Mouse (Mus musculus) MEL-GATA-1-ER (cell line): Measurements from ENCODE around the gene Tspan4.

Experiments used
- DNase-seq: peaks from one replicate; pipeline ENCODE4 v3.0.0-alpha.2; 2012; ENCODE audit warnings: low read depth; ENCODE audit errors: extremely low read depth

Gene Tspan4

DNA sequence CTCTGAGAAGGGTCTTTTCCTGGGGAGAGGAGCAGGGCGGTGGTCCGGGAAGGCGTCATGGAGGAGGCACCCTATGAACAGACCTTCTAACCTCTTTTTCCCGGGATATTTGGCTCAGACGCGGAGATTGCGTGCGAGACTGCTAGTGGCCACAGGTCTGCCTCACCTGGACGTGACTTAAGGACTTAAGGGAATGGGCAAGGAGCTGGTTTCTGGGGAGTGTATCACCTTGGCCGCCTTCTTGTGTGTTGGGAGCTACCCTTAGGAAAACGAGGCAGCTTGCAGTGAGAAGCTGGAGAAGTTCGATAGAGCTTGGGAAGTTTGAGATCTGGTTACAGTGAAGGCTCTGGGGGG is 742 bp downstream of the Tspan4 start:
- DNase-seq = no peak

DNA sequence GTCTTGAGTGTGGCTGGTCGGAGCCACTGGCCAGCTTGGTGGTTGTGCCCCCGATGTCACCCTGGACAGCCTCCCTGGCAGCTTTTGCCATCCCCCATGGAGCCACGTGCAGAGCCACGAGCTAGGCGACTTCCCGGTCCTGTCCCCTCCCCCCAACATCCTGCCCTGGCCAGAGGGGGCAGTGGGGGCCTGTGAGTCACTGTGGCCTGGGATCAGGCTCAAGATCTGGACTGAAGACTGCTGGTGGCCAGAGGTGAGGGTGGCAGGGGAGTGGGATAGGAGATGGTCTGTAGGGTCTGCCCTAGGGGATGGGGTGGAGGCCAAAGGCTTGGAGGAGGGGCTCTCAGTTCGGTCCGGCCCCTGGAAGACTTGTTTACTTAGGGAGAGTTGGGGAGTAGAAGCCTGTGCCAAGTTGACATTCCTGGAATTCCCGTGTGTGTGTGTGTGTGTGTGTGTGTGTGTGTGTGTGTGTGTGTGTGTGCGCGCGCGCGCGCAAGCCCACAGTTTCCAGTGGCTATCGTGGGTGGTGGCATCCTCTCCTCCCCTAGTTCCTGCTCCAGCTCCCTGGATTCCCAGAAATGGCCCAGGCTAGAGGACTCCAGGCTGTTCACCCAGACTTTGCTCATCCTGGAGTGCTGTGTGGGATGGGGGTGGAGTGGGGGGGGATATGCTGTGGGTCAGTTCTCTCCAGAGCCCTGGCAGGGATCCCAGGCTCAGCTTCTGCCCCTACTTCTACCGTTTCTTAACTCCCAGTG is 1.4 kb downstream of the Tspan4 start:
- no peak for DNase-seq

DNA sequence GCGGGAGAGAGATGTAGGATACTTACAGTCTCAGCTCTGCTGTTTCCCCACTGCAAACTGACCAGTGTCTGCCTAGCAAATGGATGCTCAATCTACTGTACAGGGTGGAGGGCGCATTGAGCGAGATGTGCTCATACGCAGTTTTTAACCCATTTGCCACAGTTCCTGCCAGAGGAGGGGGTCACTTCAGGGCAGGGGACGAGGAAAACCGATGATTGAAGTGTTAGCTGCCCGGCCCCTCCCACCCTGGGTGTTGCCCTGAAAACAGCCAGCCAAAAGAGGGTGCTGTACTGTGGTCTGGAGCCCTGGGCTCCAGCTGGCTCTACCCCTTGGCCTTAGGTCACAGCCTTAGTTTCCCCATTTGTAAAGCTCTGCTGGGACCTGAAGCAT is 1.9 kb downstream of the Tspan4 start:
- DNase-seq = no peak

DNA sequence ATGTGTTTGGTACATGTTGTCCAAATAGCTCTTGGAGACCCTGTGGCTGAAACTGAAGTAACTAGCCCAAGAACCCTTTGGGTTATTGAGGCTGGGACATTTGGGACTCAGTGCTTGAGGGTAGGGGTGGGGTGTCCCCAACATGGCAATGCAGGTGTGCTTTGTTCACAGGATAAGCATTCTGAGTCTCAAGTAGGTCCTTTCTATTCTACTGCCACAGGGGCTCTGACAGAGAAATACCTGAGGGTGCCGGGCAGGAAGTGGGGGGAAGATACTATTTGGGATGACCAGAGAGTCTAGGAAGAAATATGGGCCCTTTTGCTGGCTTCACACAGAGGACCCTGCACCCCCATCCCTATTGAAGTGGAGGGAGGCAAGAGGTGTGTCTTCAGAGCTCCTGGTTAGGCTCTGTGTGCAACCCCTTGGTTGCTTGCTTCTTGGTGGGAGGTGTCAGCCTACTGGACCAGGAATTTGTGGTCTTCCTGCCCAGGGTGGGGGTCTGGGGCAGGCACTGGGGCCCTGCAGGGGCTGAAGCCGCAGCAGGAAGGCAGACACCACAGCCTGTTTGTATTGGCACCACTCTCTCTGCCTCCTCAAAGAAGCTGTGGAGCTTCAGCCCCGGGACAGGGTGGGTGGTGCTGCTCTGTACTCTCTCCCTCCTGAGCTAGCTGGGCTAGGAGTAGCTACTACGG is 2.7 kb downstream of the Tspan4 start:
- no peak for DNase-seq

DNA sequence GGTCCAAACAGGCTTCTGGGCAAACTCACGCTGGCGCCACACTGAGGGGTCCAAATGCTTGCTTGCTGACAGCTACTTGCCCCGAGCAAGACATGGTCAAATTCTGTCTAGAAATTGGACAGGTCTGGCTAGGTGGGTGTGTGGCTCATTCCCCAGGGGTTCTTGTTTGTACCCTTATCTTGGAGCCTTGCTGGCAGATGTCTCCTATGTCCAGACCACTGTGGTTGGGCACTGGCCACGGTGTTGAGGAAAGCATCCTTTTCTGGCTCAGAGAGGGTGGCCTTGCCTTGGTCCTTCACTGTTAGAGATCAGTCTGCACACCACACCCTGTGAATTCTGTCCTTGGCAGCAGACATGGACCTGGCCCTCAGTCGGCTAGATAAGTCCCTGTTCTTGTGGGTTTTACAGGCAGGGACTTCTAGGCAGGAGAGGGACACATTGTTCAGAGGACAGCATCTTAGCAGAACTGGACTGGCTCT is 3.3 kb downstream of the Tspan4 start:
- no peak for DNase-seq

DNA sequence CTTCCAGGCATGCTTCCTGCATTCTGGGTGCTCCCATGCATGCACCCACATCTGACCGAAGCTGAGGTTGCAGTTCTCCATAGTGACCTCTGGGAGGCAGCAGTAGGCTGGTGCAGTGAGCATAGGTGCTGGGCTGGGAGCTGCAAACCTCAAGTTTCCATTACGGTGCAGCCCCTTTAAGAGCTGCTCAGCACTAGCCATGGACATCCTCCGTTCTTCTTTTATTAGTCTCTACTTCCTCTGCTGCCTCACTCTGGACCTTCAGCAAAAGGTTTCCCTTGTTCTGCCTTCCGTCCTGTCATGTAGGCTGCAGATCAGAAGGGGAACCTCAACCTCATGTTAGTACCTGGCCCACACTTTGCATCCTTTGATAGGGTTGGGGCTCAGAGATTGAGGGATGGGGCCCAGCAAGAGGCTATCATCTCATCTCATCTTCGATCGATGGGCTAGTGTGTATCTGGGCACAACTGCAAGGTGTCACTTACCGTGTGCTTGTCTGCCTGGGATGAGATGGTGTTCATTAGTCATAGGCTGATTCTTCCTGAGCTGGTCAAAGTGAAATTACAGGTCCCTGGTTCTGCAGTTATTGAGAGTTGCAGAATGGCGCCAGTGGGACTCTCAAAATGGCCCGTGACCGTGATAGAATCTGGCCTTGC is 5.9 kb downstream of the Tspan4 start:
- DNase-seq = no peak

DNA sequence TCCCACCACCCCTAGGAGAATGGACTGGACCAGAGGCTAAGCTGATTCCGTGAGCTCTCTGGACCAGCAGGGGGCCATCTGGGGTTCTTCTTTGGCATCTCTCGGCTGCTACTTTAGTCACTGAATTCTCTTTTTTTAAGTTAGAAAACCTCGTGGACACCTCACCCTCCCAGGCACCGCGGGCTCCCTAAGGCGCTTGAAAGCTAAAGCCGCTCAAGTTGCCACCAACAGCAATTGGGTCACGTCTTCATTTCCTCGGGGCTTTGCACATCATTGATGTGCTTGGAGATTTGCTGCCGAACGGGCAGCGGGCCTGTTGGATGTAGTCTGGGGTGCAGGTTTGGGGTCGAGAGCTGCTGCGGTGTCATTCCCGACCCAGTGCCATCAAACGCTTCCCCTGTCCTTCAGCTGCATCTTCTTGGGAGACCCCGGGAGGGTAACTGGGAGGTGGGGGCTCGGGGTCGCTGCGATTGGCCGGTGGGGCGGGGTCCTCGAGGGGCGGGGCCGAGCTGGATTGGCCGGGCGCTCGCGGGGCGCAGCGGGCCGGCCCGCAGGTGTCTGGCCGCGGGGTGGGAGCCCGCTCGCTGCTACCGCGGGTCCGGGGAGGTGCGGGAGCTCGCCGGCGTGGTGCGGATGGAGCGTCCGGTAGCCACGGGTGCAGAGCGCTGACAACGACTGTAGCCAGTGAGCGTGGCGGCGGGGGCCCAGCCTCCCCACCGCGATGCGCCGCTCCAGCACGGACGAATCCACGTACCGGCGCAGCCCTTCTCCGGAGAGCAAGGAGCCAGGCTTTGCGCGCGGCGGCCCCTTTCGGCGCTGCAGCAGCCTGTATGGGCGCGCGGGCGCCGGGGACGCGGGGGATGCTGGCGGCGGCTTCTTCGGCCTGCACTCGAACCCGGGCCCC is 6.7 kb downstream of the Tspan4 start:
- no peak for DNase-seq

DNA sequence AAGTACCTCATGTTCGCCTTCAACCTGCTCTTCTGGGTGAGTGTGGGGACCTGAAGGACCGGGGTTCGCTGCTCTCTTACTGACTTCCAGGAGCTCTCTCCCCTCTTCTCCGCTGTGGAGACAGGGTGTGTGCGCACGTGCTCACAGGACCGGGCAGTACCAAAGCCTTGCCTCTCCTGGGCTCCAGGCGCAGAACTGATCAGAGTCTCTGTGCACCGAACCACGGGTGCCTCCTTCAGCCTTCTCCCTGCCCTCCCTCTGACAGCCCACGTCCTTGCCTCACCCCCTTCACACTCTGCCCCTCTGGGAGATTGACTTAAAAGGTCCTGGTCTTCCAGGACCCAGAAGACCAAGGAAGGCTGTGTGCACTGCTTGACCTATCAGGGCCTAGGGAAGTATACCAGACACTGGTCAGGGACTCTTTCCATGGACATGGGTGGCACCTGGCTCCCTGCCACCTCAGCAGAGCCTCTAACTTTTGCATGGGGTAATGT is 7.5 kb downstream of the Tspan4 start:
- no peak for DNase-seq

DNA sequence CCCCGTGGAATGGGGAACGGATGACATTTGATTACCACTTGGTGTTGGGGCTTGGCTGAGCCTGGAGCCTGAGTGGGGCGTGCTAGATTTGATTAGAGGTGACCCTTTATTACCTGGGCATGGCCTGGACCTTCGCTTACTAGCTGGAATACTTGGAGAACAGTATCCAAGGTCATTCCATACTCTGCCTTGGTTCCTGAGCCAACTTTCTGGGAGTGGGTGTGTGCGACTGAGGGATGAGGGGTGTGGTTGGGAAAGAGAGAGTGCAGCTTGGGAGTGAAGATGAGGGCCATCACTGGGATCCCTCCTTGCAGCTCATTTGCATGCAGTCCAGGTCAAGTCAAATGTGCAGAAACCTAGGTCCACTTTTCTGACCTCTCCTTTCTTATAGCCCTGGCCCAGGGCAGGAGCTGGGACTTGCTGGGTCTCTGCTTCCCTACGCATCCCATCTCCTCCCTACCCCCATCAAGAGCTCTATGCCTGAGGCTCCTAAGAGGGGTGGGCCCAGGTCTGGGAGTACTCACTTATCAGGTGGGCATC is 8.1 kb downstream of the Tspan4 start:
- no peak for DNase-seq

DNA sequence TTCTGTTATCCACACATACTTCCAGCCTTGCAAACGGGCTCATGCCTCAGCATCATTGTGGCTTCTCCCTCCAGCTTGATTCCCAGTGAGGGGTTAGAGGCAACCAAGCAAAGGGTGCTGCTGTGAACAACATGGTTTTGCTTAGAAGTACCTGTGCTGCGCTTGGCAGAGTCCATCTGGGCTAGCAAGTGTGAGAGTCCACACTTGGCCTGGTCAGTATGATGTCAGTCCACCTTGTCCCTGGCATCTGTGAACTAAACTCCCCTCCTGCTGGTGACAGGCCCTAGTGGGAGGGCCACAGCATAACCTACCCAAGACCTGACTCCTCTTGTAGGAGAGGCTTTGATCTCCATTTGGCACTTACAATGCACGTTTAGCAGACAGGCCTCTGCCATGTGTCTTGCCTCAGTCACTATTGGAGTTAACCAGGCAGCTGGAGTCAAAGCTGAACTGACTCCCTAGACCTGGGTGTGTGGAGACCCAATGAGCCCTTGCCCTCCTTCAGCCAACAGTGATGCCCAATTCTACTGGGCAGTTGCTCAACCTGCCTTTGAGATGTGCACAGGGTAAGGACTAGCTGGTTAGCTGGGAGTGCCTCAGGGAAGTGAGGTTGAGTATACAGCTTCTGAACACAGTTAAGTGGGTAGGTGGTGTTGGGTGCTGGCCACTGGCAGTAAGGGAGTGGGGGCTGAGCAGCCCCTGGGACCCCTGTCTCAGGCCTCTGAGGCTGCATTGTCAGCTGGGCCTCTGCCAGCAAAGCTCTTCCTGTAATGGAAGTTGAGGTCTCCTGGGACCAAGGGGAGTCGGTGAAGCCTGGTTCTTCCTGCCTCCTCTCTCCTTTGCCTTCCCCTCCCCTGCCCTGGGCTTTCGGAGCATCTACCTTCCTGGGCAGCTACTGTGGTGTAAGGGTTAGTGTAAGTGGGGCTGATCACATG is 9.4 kb downstream of the Tspan4 start:
- no peak for DNase-seq

DNA sequence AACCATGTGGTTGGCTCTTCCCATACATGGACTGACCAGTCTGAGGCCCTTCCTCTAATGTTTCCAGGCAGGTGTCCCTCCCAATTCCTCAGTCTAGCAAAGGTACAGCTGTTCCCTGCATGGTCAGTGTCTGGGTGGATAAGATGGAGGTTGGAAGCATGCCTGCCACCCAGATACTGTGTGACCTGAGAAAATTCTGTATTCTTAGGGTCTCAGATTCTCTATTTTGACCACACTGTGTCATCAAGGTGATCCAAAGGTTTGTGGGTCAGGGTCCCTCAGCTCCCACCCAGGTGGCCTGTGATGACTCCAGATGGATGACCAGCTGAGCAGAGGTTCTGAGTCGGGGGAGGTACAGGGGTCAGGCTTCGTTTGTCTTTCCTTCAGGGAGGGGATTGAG is 10.1 kb downstream of the Tspan4 start:
- DNase-seq = no peak

DNA sequence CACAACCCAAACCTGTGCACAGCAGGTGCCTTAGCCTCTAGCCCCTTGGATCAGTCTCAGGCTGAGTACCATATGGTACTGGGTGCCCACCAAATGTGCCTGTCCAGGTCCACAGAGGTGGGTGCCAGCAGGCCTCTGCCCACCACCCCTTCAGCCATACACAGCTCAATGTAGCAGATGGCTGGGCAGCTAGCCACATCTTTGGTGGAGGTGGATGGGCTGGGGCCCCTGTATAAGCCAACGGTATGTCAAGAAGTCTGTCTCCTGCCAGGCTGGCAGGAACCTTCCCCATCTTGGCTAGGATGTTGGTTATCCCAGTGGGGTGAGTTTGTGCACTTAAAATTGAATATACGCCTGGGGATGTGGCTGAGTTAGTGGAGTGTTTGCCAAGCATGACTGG is 10.6 kb downstream of the Tspan4 start:
- DNase-seq = no peak

DNA sequence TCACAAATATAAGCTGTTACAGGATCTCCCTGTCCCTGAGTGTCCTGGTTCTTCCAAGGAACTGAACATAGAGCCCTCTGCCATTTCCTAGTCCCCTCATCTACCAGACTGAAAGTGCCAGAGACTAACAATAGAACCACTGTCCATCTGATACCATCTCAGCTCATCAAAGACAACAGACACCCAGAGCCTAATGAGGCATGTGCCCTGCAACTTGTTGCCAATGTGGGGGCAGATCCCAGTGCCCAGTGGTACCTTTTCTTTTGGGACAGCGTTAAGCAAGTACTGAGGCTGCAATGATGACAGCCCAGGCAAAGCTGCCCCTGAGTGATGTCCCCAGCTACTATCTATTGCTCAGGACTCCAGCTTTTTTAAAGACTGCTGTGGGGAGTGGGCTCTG is 11.2 kb downstream of the Tspan4 start:
- no peak for DNase-seq

DNA sequence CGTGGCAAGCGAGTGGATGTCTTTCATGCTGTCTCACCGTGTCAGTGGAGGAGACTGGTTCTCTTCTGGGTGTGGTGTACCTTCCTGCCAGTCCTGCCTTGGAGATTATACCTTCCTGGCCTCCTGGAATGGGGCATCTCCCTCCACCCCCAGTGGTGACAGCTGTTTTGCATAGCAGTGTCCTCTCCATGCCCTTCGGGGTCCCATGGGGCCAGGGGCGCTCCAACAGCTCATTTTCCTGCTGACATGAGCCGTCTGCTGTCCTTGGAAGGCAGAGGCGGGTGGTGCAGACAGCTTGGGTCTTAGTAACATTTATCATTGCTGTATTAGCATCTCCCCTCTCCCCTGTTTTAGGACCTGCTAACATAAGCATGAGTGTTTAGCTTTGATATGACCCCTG is 12.1 kb downstream of the Tspan4 start:
- DNase-seq = no peak

DNA sequence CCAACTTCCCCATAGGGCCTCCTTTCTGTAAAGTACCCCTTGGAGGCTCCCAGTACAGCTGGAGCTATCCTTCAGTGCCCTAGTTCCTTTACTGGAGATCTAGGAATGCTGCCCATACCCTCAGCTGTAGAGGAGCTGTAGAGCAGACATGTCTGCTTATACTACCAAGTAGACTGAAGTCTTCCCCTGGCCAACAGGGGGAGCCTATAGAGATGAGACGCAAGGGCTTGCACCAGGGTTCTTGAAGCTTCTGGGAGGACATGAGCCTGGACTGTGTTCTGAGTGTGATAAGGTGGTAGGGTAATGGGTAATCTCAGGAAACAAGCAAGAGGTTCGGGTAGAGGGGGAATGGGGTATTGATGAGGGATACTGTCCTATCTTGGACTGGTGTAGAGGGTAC is 16.1 kb downstream of the Tspan4 start:
- DNase-seq = no peak

DNA sequence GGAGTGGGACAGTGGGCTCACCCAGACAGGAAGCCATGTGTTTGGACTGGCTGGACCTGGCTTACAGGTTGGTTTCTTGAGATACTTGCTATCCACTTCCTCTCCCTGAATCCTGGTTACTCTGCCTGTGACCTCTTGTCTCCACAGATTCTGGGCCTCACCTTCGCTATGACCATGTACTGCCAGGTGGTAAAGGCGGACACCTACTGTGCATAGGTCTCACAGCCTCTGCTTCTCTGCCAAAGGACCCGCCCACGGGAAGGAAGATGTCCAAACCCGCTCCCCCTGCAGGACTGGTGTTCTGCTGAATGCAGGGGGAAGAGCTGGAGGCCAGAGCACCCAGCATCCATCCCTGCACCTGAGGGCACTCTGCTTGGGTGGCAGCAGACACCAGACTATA is 17.7 kb downstream of the Tspan4 start:
- DNase-seq = no peak

DNA sequence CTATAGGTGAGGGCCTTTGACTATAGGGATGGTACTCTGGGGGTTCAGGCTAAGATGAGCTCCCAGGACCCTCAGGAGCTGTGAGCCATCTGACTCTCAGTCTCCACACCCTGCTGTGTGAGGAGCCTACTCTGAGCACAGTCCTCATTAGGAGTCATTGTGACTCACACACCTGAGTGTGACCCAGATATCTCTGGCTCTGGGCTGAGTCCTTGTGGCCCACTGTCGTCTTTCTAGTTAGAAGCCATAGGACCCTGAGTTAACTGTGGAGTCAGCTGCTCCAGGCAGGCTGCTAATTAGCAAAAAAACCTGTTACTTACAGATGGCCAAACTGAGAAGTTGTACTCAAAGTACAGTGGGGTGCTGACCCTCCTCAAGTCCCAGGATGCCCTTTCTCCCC is 18.7 kb downstream of the Tspan4 start:
- no peak for DNase-seq

DNA sequence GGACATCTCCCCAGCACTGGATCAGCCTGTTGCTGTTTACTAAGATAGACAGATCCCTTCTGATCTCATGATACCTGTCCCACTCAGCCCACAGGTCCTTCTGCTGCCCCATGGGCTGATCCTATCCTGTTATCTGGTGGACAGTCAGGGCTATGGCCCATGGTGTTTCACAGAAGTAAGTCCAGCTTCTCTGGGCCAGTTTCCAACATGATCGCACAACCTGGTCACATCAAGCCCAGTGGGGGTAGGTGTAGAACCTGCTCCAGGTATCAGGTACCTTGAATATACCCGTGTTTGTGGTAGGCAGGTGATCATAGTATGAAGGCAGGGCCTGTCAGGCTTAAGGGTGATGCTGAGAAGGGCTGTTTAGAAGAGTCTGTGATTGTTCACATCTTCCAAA is 20.3 kb downstream of the Tspan4 start:
- DNase-seq = no peak

DNA sequence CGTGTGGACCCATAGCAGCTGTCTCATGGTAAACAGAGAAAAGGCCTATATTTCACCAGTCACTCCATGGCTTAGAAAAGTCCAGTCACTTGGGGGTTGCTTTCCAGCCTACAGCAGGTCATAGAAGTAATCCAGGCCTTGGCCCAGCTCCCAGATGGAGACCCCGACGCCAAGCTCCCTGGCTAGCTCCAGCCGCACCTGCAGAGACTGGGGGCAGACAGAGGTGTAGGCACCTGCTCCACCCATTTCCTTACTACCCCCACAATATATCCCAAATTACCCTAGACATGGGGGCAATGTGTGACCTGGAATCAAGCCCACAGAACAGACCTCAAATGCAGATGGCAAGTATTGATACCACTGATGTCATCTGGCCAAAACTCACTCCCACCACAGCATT is 20.9 kb downstream of the Tspan4 start:
- DNase-seq = no peak

DNA sequence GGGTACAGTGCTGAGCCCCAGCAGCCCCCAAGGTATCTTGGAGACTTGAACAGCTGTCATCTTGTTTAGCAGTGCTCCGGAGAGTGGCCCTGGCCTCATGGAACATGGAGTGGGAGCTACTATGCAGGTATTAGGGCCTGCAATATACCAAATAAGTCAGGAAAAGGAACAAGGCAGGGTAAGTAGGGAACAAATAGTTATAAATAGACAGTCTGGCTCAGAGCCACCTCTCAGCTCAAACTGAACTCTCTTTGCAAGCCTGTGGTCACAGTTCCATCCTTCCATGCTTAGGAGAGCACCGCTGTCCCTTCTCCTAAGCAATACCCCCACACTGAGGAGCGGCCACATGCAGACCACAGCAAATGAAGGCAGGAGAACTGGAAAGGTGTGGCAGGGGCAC is 22.6 kb downstream of the Tspan4 start:
- DNase-seq = no peak
